Mouse (Mus musculus) limb, embryonic 14.5 days (tissue): ENCODE data around the gene Rims1. TPM values are rescaled to one million over a fixed set of nuclear protein-coding genes. Genes with fewer than 3 reads are reported as not detected.
A peak's percentile ranks its signal among the peaks of the same experiment; 100 is the strongest.

Experiments used
- ATAC-seq: fragments of 200-750 bp; cut with Nextera tagmentation; 2 replicates; pipeline ENCODE4 v1.8.0; 2017; ENCODE audit warnings: low read depth, moderate number of reproducible peaks, moderate TSS enrichment; ENCODE audit not compliant: low FRiP score
- DNase-seq: peaks from one replicate; pipeline ENCODE4 v3.0.0-alpha.2; 2015; ENCODE audit warnings: low spot score
- H3K27ac ChIP-seq: fragments of 300-500 bp; sonication (generic); replicated peaks from 2 replicates; pipeline ENCODE4 v1.5.1; 2014; ENCODE audit warnings: low read depth, mild to moderate bottlenecking, low read length, moderate library complexity, mixed read lengths
- H3K27me3 ChIP-seq: fragments of 300-500 bp; sonication (generic); 2 replicates; pipeline ENCODE4 v1.6.1; 2014; ENCODE audit warnings: low read length, mixed read lengths; ENCODE audit not compliant: control insufficient read depth, insufficient read depth
- H3K36me3 ChIP-seq: fragments of 300-500 bp; sonication (generic); 2 replicates; pipeline ENCODE4 v1.6.1; 2014; ENCODE audit warnings: mild to moderate bottlenecking, low read length, moderate library complexity, mixed read lengths; ENCODE audit not compliant: control insufficient read depth, insufficient read depth
- H3K4me1 ChIP-seq: fragments of 300-500 bp; sonication (generic); 2 replicates; pipeline ENCODE4 v1.6.1; 2014; ENCODE audit warnings: antibody characterized with exemption, low read length, mixed read lengths; ENCODE audit not compliant: control insufficient read depth, insufficient read depth
- H3K4me2 ChIP-seq: fragments of 300-500 bp; sonication (generic); replicated peaks from 2 replicates; pipeline ENCODE4 v1.6.1; 2014; ENCODE audit warnings: low read depth, mild to moderate bottlenecking, low read length, moderate library complexity; ENCODE audit not compliant: severe bottlenecking
- H3K4me3 ChIP-seq: fragments of 300-500 bp; sonication (generic); replicated peaks from 2 replicates; pipeline ENCODE4 v1.5.1; 2014; ENCODE audit warnings: low read length
- H3K9ac ChIP-seq: fragments of 300-500 bp; sonication (generic); 2 replicates; pipeline ENCODE4 v1.6.1; 2014; ENCODE audit warnings: mild to moderate bottlenecking, low read depth, low read length, moderate library complexity; ENCODE audit not compliant: severe bottlenecking
- H3K9me3 ChIP-seq: fragments of 300-500 bp; sonication (generic); 2 replicates; pipeline ENCODE4 v1.6.1; 2016; ENCODE audit warnings: low read length; ENCODE audit not compliant: control insufficient read depth
- POLR2A ChIP-seq: fragments of 200-500 bp; IDR thresholded peaks from 2 replicates; pipeline ENCODE4 v1.8.0; 2012; ENCODE audit warnings: inconsistent platforms, mild to moderate bottlenecking, moderate library complexity, borderline replicate concordance; ENCODE audit not compliant: insufficient read depth, insufficient read length; ENCODE audit errors: extremely low read depth
- WGBS: fragments of 180-500 bp; shearing (Covaris S2); extraction: QIAGEN DNeasy Blood & Tissue Kit; methylation state at CpG from one replicate; pipeline ENCODE4 v1.1.7; 2014; 5-methylcytosine and 5-hydroxymethylcytosine counted together
- polyA plus RNA-seq, 2 experiments: library from polyadenylated mRNA; depleted of rRNA in 1 of 2; stranded (reverse) in 1 of 2; unstranded in 1 of 2; fragments of >200 nt; fragmentation: Nextera tagmentation in 1 of 2; extraction: Ambion mirVana in 1 of 2; gene quantifications; 2 replicates each; pipeline versions ENCODE4 v1.2.1 to v1.2.3; 2012 to 2014

The Rims1 gene
- polyA plus RNA-seq (2012; rRNA removed) (1.4 TPM in 2 replicates), polyA plus RNA-seq (2014; fragmentation: Nextera tagmentation; extraction: Ambion mirVana) (1.5 and 1.8 TPM in 2 replicates)

DNA sequence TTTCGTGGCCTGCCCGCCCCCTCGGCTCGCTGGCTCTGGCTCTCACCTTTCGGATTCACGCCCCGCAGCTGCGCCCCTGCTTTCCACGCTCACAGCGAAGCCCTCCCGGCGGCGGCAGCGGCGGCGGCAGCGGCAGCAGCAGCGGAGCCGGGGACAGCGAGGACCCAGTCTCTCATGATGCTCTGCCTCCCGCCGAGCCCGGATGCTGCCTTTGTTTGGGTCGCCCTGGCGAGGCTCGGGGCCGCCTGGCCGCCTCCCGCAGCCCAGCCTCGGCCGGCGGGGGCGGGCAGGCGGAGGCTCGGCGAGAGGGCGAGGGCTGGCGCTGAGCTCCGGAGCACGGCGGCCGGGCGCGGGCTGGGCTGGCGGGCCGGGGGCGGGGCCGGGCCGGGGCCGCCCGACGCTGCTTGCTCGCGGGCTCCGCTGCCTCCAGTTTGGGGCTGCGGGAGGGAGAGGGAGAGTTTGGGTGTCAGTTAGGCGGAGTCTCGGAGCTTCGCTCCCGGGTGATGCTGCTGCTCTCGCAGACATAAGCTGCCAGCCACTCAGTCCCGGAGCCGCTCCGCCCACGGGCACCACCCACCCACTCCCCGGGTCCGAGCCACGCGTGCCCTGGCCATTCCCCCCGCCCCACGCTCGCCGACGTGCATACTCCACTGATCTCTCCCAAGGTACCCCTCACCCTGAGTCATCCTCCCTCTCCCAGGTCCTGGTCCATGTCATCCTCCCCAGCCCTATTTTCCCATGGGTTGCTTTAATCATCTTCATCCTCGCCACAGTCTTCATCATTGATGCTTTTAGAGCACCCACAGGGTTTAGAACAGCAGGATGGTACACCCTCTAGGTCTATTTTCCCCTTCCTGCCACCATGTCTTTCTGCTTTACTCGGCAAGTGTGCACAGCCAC lies at the start of gene Rims1:
TSS of gene Rims1 (minus strand) at position 269 of the 900 bp plus-strand sequence.
- no peak within 1 kb of the TSS for H3K27ac ChIP-seq
- no peaks in the 10 kb centered on the region for H3K36me3 ChIP-seq
- H3K4me1 ChIP-seq: peaks cover 3% of the 10 kb centered on the region; the same call in 1 of the 2 replicates
- H3K9me3 ChIP-seq: no peaks in the 10 kb centered on the region
- peak within 1 kb of the TSS; percentile 82 for H3K9ac ChIP-seq
- H3K27me3 ChIP-seq: peaks cover 10% of the 10 kb centered on the region; the same call in 1 of the 2 replicates
- H3K4me3 ChIP-seq: peak within 1 kb of the TSS; percentile 66
- ATAC-seq (peak; percentile 89), DNase-seq (peak; percentile 25)
- no peak for TF ChIP-seq POLR2A
- 2% methylated on average over 37 of the region's 76 CpGs for WGBS
- peak within 1 kb of the TSS; percentile 93 for H3K4me2 ChIP-seq

DNA sequence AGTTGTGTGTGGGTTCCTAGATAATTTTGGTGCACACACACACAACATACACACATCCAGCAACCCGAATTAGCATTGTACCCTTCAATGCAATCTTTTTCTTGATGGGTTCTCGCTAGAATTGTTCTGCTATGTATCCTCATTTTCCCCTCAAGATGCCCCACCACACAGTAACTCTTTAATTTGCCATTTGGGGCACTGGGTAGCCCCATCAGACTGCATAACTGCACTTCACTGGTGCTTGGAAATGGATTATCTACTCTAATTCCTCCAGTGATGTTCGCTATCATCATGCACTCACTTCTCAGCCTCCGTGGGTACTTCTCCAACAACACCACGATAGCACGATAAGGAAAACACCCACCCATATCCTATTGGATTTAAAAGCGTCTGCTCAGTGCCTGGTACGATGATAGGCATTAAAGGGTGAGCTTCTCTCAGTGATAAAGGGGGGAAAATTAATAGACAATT lies 867 bp upstream of the Rims1 start:
- WGBS: 28% methylated on average over 8 of the region's 8 CpGs
- no peak for TF ChIP-seq POLR2A
- Histone ChIP-seq H3K36me3 (no peaks in the 10 kb centered on the region), H3K4me2 (peak overlapping the region; percentile 93), H3K27me3 (peaks cover 10% of the 10 kb centered on the region; the same call in 1 of the 2 replicates), H3K9ac (no peak overlapping the region), H3K4me3 (peak overlapping the region; percentile 66), H3K9me3 (no peaks in the 10 kb centered on the region), H3K27ac (no peak overlapping the region), H3K4me1 (peaks cover 3% of the 10 kb centered on the region; the same call in 1 of the 2 replicates)
- DNase-seq (no peak), ATAC-seq (no peak)

DNA sequence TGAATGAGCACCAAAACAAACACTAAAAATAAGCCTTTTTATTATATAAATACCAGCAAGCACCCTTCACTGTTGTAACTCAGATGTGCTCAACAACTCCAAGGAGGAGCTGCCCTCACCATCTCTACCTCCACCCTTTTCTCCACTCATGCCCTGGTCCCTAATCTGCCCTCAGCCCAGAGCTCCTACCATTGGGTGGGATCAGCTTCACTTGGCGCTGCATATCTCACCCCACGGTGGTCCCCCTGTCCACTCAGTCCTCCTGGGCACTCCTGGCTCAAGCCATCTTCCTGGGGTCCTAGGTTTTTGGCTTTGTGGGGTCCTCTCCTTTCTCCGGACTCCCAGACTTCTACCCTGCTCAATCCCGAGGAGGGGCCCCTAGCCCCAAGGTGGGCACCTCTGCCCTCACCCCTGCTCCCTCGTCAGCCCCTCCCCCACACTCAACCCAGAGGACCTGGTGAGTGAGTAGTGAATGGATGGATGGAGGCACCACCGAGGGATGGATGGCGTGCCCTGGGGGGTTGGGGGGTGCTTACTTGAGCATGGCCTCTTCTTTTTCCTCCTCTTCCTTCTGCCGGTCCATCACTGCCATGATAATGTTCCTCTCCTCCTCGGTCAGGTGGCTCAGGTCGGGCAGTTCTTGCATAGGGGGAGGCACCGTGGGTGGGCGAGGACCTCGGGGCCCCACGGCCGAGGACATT lies 619 bp downstream of the Rims1 start:
- ATAC-seq (no peak; the same call in none of the 2 replicates), DNase-seq (no peak)
- Histone ChIP-seq H3K27me3 (peaks cover 10% of the 10 kb centered on the region; the same call in 1 of the 2 replicates), H3K4me3 (peak overlapping the region; percentile 66), H3K9ac (peak overlapping the region; percentile 82), H3K9me3 (no peaks in the 10 kb centered on the region), H3K27ac (no peak overlapping the region), H3K36me3 (no peaks in the 10 kb centered on the region), H3K4me2 (peak overlapping the region; percentile 93), H3K4me1 (peaks cover 3% of the 10 kb centered on the region; the same call in 1 of the 2 replicates)
- 8% methylated on average over 15 of the region's 15 CpGs for WGBS
- no peak for TF ChIP-seq POLR2A

DNA sequence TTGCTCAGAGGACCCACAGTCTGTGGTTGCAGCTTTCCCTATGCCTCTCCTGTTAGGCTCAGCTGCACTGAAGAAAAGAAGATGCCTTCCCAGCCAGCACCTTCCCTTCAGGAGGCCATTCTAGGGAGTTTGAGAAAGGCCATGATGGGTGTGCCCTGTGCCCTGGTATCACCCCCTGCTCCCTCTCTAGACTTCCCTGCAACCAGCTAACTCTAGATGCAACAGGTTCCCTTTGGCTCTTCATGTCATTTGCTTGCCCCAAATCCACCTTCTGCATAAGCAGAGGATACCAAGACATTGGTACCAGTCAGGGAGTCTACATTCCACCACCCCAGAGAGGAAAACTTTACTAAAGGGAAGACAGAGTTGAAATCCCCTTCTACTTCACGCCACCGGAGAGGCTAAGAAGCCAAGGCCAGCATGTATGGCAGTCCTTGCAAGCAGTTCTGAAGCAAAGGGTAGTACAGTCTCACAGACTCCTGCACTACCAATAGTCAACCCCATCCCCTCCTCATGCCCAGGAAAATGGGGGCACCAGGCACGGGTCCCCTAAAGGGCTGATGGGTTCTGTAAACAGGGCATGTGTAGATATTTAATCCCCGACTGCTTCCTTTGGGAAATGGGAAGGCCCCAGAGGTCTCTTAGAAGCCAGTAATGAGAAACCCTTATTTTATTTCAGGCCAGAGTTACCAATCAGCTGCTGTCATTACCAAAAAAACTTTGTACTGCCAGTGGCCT lies 1.5 kb downstream of the Rims1 start:
- H3K9ac ChIP-seq: no peak overlapping the region
- no peaks in the 10 kb centered on the region for H3K36me3 ChIP-seq
- H3K4me1 ChIP-seq: peaks cover 3% of the 10 kb centered on the region; the same call in 1 of the 2 replicates
- H3K9me3 ChIP-seq: no peaks in the 10 kb centered on the region
- peak overlapping the region; percentile 93; the same call in 1 of the 2 replicates for H3K4me2 ChIP-seq
- 58% methylated on average over 4 of the region's 4 CpGs for WGBS
- H3K4me3 ChIP-seq: no peak overlapping the region
- DNase-seq (no peak), ATAC-seq (no peak)
- no peak for TF ChIP-seq POLR2A
- H3K27ac ChIP-seq: no peak overlapping the region
- H3K27me3 ChIP-seq: peaks cover 10% of the 10 kb centered on the region; the same call in 1 of the 2 replicates
